Mouse (Mus musculus): ENCODE results near the gene Emilin3. TPM values are rescaled to one million over a fixed set of nuclear protein-coding genes. Genes with fewer than 3 reads are reported as not detected.

Emilin3 gene
- under 1 TPM in 1 of 2 experiments, not detected in 1; 0.01 TPM for polyA plus RNA-seq (2012; fragmentation: generic; extraction: Trizol)

GRCm38 (mm10) chr2:160912231-160912671 lies at the start of gene Emilin3:
Emilin3 (minus strand) TSS chr2:160912328.

GRCm38 (mm10) chr2:160880453-160881195 lies 31.5 kb downstream of the Emilin3 start, which contains the start of gene Lpin3:
Lpin3 (plus strand) TSS chr2:160880670.

GRCm38 (mm10) chr2:160872890-160873382 lies 39.2 kb downstream of the Emilin3 start, which contains the start of gene Zhx3:
Zhx3 (minus strand) TSS chr2:160872998.

Other genes with a start within 250 kb of the Emilin3 start
- 10 to 100 TPM; 11.8 to 40.1 TPM for gene Plcg1, start 181.0 kb downstream of the Emilin3 start, polyA plus RNA-seq (2012; fragmentation: generic; extraction: Trizol)
- 1 to 10 TPM in 1 of 2 experiments, under 1 TPM in 1; 0.70 to 8.3 TPM for gene Zhx3, start 39.3 kb downstream of the Emilin3 start, polyA plus RNA-seq (2012; fragmentation: generic; extraction: Trizol)
- gene Lpin3, start 31.7 kb downstream of the Emilin3 start, polyA plus RNA-seq (2012; fragmentation: generic; extraction: Trizol) = 1 to 10 TPM in 1 of 2 experiments, under 1 TPM in 1; 0.81 to 1.0 TPM
- 1 to 10 TPM in 1 of 2 experiments, under 1 TPM in 1; 0.96 to 6.7 TPM for gene Chd6, start 196.7 kb upstream of the Emilin3 start, polyA plus RNA-seq (2012; fragmentation: generic; extraction: Trizol)